Mouse (Mus musculus) C2C12 (cell line): ENCODE measurements around the gene Pawr.

Source experiments
- CEBPB ChIP-seq: IDR thresholded peaks from one replicate; pipeline ENCODE4 v1.6.1; 2011; ENCODE audit warnings: low read depth, mild to moderate bottlenecking, control low read depth, moderate library complexity
- CTCF ChIP-seq: IDR thresholded peaks from one replicate; pipeline ENCODE4 v1.5.1; 2011; ENCODE audit not compliant: control insufficient read depth, insufficient read depth, insufficient read length
- MYOG ChIP-seq: IDR thresholded peaks from one replicate; pipeline ENCODE4 v1.6.1; 2011; ENCODE audit not compliant: control insufficient read depth, insufficient read length; ENCODE audit errors: extremely low read depth
- USF1 ChIP-seq: IDR thresholded peaks from one replicate; pipeline ENCODE4 v1.6.1; 2011; ENCODE audit warnings: low read depth, mild to moderate bottlenecking, control low read depth, moderate library complexity

DNA sequence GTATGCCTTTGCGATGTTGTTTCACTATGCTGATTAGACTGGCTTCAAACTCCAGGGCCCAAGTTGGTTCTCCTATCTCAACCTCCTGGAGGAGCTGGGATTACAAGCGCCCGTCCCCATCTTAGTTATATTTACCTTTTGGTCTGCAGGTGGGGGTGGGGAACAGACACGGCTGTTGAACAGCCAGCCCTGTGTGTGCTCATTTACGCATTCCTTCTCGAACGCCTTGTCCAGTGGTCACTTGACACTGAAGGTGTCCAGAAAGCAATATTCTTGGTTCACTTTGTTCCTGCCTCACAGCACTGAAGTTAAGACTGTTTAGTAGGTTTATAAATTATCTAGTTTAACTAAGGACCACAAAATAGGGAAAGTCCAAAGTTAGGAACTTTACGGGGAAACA lies 73.2 kb downstream of the Pawr start:
- no peak for TF ChIP-seq CTCF
- TF ChIP-seq MYOG: no peak
- TF ChIP-seq CEBPB: no peak
- TF ChIP-seq USF1: no peak
